Mouse (Mus musculus) small intestine, adult 2 months (tissue): ENCODE measurements around the gene BC048403.

Experiments used
- CTCF ChIP-seq: fragments of 200-500 bp; IDR thresholded peaks from 2 replicates; pipeline ENCODE4 v1.5.1; 2012; ENCODE audit warnings: low read depth, mild to moderate bottlenecking, control low read depth, inconsistent platforms, low read length, moderate library complexity, mixed read lengths; ENCODE audit not compliant: insufficient replicate concordance, insufficient read length; ENCODE audit errors: extremely low read depth
- POLR2A ChIP-seq: fragments of 200-500 bp; IDR thresholded peaks from 2 replicates; pipeline ENCODE4 v1.6.1; 2012; ENCODE audit warnings: low read depth, mild to moderate bottlenecking, control low read depth, inconsistent platforms, low read length, moderate library complexity

- TF ChIP-seq POLR2A (no peak), CTCF (no peak)
These were observed 36.3 kb downstream of the BC048403 start for GRCm38 (mm10) chr10:121775990-121776389.
